Mouse (Mus musculus) olfactory bulb, adult 2 months (tissue): Measurements from ENCODE around the gene Mrgprd.

Source experiments
- CTCF ChIP-seq: fragments of 200-500 bp; IDR thresholded peaks from 2 replicates; pipeline ENCODE4 v1.5.1; 2012; ENCODE audit warnings: low read depth, mild to moderate bottlenecking, low read length, moderate library complexity; ENCODE audit not compliant: insufficient read depth
- POLR2A ChIP-seq: fragments of 200-500 bp; IDR thresholded peaks from 2 replicates; pipeline ENCODE4 v1.6.1; 2012; ENCODE audit warnings: mild to moderate bottlenecking, low read depth, low read length, moderate library complexity; ENCODE audit not compliant: insufficient read depth

DNA sequence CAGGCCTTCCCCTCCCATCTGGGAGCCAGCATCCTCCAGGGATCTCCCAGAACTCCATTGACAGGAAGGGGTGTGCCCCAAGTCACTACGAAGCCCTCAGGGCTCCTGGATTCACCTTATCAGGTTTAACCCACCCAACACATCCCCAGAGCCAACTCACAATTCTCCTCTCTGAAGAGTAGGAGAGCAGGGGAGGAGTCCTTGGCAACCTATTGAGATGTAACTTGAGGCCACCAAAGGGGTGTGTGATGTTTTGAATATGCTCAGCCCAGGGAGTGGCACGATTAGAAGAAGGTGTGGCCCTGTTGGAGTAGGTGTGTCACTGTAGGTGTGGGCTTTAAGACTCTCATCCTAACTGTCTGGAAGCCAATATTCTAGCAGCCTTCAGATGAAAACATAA is 11.1 kb downstream of the Mrgprd start:
- no peak for TF ChIP-seq CTCF
- TF ChIP-seq POLR2A = no peak
